In genomic region chr15:101277351-101277899, GRCm38 (mm10) we compare ENCODE assay signal across 9 mouse cellular contexts. TPM values are rescaled to one million over a fixed set of nuclear protein-coding genes. Genes with fewer than 3 reads are reported as not detected.
A peak's percentile ranks its signal among the peaks of the same experiment; 100 is the strongest.
DNase-seq lines count a peak whose midpoint lies in the region; ATAC-seq and TF ChIP-seq lines count a peak whose summit lies in the region.
"Had no signal": no experiment of that assay in that cellular context is flagged by ENCODE, and none has a peak within 500 bp of the region (broad histone marks: within the 10 kb centered on the region; RNA-seq: fewer than 3 reads in every experiment).

No protein-coding gene starts in this region.

- TF ChIP-seq EP300 in stomach, postnatal 0 days (optimal IDR thresholded peaks at IDR 0.05), result no peak

- TF ChIP-seq CTCF in stomach, postnatal 0 days (IDR thresholded peaks at IDR 0.05; ENCODE audit: low read depth), result no peak

- no peaks in the 10 kb centered on the region for H3K9me3 ChIP-seq in stomach, postnatal 0 days (ENCODE audit: control insufficient read depth, low read length)

- 40% methylated on average over 11 of the region's 11 CpGs for WGBS in stomach, postnatal 0 days

- H3K9ac ChIP-seq in stomach, postnatal 0 days (ENCODE audit: low read length), result no peak overlapping the region

- no peak overlapping the region for H3K4me3 ChIP-seq in stomach, postnatal 0 days (ENCODE audit: low read depth, low read length)

- H3K36me3 ChIP-seq in stomach, postnatal 0 days (ENCODE audit: control insufficient read depth, insufficient read depth, low read length), result peaks cover 13% of the 10 kb centered on the region

- H3K4me2 ChIP-seq in stomach, postnatal 0 days (replicated peaks; ENCODE audit: low read depth), result no peak overlapping the region

- no peak overlapping the region for H3K27ac ChIP-seq in stomach, postnatal 0 days (replicated peaks)

- no peaks in the 10 kb centered on the region; the same call in none of the 2 replicates for H3K4me1 ChIP-seq in stomach, postnatal 0 days (replicated peaks; ENCODE audit: control insufficient read depth, insufficient read depth)

- DNase-seq in adrenal gland, adult (ENCODE audit: inconsistent age in 2 of 2, low spot score in 1 of 2), result peak; percentile 42 to 69
- no peak for DNase-seq in adrenal gland, postnatal 14 days
- peak; percentile 78 for DNase-seq in right cerebral cortex, postnatal 10 days (ENCODE audit: low spot score in 2 of 2)
- DNase-seq in right cerebral cortex, postnatal 25 days, result no peak
- DNase-seq in layer of hippocampus, postnatal 36 days, result peak; percentile 54 to 70
- DNase-seq in stomach, postnatal 0 days (ENCODE audit: low spot score), result peak; percentile 39
- no peak for DNase-seq in urinary bladder, postnatal 14 days (ENCODE audit: low spot score)

- no peaks in the 10 kb centered on the region for H3K27me3 ChIP-seq in stomach, postnatal 0 days (ENCODE audit: control insufficient read depth, insufficient read depth, low read length)

- ATAC-seq in stomach, postnatal 0 days (ENCODE audit: low FRiP score, low TSS enrichment), result peak; percentile 17; the same call in 1 of the 2 replicates
- ATAC-seq in megakaryocyte, adult 5-6 weeks (ENCODE audit: poor library complexity, severe bottlenecking), result no peak
- ATAC-seq: activated CD4-positive, CD25-positive, alpha-beta regulatory T cell, adult 4 months had no signal

RNA-seq across cellular contexts. Expression of gene Atg101, which starts 6.6 kb away (rescaled TPM):
- total RNA-seq in adrenal gland, postnatal 14 days (2021), result 64.4 and 97.1 TPM in 2 replicates
- total RNA-seq in layer of hippocampus, postnatal 36 days (2021), result 10 to 100 TPM; 48.8 to 49.5 TPM
- 49.3 and 50.4 TPM in 2 replicates for polyA plus RNA-seq in stomach, postnatal 0 days (2015; fragmentation: Nextera tagmentation; extraction: Ambion mirVana)
- total RNA-seq in megakaryocyte, adult 5-6 weeks (2015), result 8.2 and 12.1 TPM in 2 replicates
- 53.3 and 58.0 TPM in 2 replicates for total RNA-seq in megakaryocyte, adult 5-6 weeks (2017)

RNA-seq across cellular contexts. Expression of gene 6030408B16Rik, which starts 15.6 kb away (rescaled TPM):
- 2.1 and 2.4 TPM in 2 replicates for total RNA-seq in adrenal gland, postnatal 14 days (2021)
- under 1 TPM; 0.20 to 0.30 TPM for total RNA-seq in layer of hippocampus, postnatal 36 days (2021)
- 2.4 TPM in 2 replicates for polyA plus RNA-seq in stomach, postnatal 0 days (2015; fragmentation: Nextera tagmentation; extraction: Ambion mirVana)
- not detected in 2 replicates for total RNA-seq in megakaryocyte, adult 5-6 weeks (2015)
- not detected in 2 replicates for total RNA-seq in megakaryocyte, adult 5-6 weeks (2017)

RNA-seq across cellular contexts. Expression of gene Nr4a1, which starts 23.4 kb away (rescaled TPM):
- total RNA-seq in adrenal gland, postnatal 14 days (2021), result 357 and 680 TPM in 2 replicates
- 10 to 100 TPM; 53.8 to 63.8 TPM for total RNA-seq in layer of hippocampus, postnatal 36 days (2021)
- polyA plus RNA-seq in stomach, postnatal 0 days (2015; fragmentation: Nextera tagmentation; extraction: Ambion mirVana), result 9.4 and 17.1 TPM in 2 replicates
- total RNA-seq in megakaryocyte, adult 5-6 weeks (2015), result 42.1 and 45.0 TPM in 2 replicates
- total RNA-seq in megakaryocyte, adult 5-6 weeks (2017), result 37.0 TPM in 2 replicates

RNA-seq across cellular contexts. Expression of gene Grasp, which starts 53.4 kb away (rescaled TPM):
- 20.7 and 29.7 TPM in 2 replicates for total RNA-seq in adrenal gland, postnatal 14 days (2021)
- 10 to 100 TPM; 68.7 to 70.3 TPM for total RNA-seq in layer of hippocampus, postnatal 36 days (2021)
- 2.0 TPM in 2 replicates for polyA plus RNA-seq in stomach, postnatal 0 days (2015; fragmentation: Nextera tagmentation; extraction: Ambion mirVana)
- 0.16 and 0.30 TPM in 2 replicates for total RNA-seq in megakaryocyte, adult 5-6 weeks (2015)
- 0.29 and 0.85 TPM in 2 replicates for total RNA-seq in megakaryocyte, adult 5-6 weeks (2017)
- polyA plus RNA-seq: activated CD4-positive, CD25-positive, alpha-beta regulatory T cell, adult 4 months had no signal

Comparison
In these comparisons a context has a peak if more than half of its experiments do, and no peak if none do; other contexts are left out.
1. DNase-seq: peak in adrenal gland, adult (2 of 2), right cerebral cortex, postnatal 10 days (2 of 2), layer of hippocampus, postnatal 36 days (2 of 2) and stomach, postnatal 0 days (single experiment); none in adrenal gland, postnatal 14 days (single experiment), right cerebral cortex, postnatal 25 days (single experiment) and urinary bladder, postnatal 14 days (single experiment).